Mouse (Mus musculus) small intestine, adult 2 months (tissue): ENCODE measurements around the gene Luc7l2.

Experiments used
- CTCF ChIP-seq: fragments of 200-500 bp; IDR thresholded peaks from 2 replicates; pipeline ENCODE4 v1.5.1; 2012; ENCODE audit warnings: low read depth, mild to moderate bottlenecking, control low read depth, inconsistent platforms, low read length, moderate library complexity, mixed read lengths; ENCODE audit not compliant: insufficient replicate concordance, insufficient read length; ENCODE audit errors: extremely low read depth
- POLR2A ChIP-seq: fragments of 200-500 bp; IDR thresholded peaks from 2 replicates; pipeline ENCODE4 v1.6.1; 2012; ENCODE audit warnings: low read depth, mild to moderate bottlenecking, control low read depth, inconsistent platforms, low read length, moderate library complexity

GRCm38 (mm10) chr6:38627081-38627480 lies 75.9 kb downstream of the Luc7l2 start:
- TF ChIP-seq POLR2A = no peak
- TF ChIP-seq CTCF = no peak
